Mouse (Mus musculus) right cerebral cortex, postnatal 4 days (tissue): ENCODE data around the gene Chchd3.

Source experiments
- DNase-seq: peaks from one replicate; pipeline ENCODE4 v3.0.0-alpha.2; 2022

The Chchd3 gene

GRCm38 (mm10) chr6:32931106-32931770 lies 128.8 kb downstream of the Chchd3 start:
- DNase-seq, result no peak

GRCm38 (mm10) chr6:32922391-32922790 lies 137.7 kb downstream of the Chchd3 start:
- DNase-seq, result no peak

- DNase-seq, result no peak
These were observed 140.0 kb downstream of the Chchd3 start for GRCm38 (mm10) chr6:32920091-32920490.

- no peak for DNase-seq
These were observed 149.4 kb downstream of the Chchd3 start for GRCm38 (mm10) chr6:32910692-32911091.

- DNase-seq, result no peak
These were observed 161.0 kb downstream of the Chchd3 start for GRCm38 (mm10) chr6:32899061-32899460.

GRCm38 (mm10) chr6:32894100-32894499 lies 166.0 kb downstream of the Chchd3 start:
- no peak for DNase-seq

- no peak for DNase-seq
These were observed 169.3 kb downstream of the Chchd3 start for GRCm38 (mm10) chr6:32890726-32891125.

GRCm38 (mm10) chr6:32888894-32889529 lies 171.0 kb downstream of the Chchd3 start:
- DNase-seq, result no peak

- DNase-seq, result peak; percentile 31
These were observed 181.5 kb downstream of the Chchd3 start for GRCm38 (mm10) chr6:32878586-32878985.

GRCm38 (mm10) chr6:32874176-32874575 lies 185.9 kb downstream of the Chchd3 start:
- DNase-seq, result no peak

- no peak for DNase-seq
These were observed 187.3 kb downstream of the Chchd3 start for GRCm38 (mm10) chr6:32872805-32873204.

- DNase-seq, result no peak
These were observed 209.1 kb downstream of the Chchd3 start for GRCm38 (mm10) chr6:32850960-32851359.

- DNase-seq, result no peak
These were observed 211.1 kb downstream of the Chchd3 start for GRCm38 (mm10) chr6:32848974-32849373.

- no peak for DNase-seq
These were observed 214.6 kb downstream of the Chchd3 start for GRCm38 (mm10) chr6:32845463-32845862.

GRCm38 (mm10) chr6:32837939-32838301 lies 222.1 kb downstream of the Chchd3 start:
- DNase-seq, result peak; percentile 21

GRCm38 (mm10) chr6:32837165-32837938 lies 222.7 kb downstream of the Chchd3 start:
- DNase-seq, result peak; percentile 5

- DNase-seq, result no peak
These were observed 236.0 kb downstream of the Chchd3 start for GRCm38 (mm10) chr6:32823856-32824620.

GRCm38 (mm10) chr6:32818961-32819360 lies 241.1 kb downstream of the Chchd3 start:
- DNase-seq, result no peak

GRCm38 (mm10) chr6:32808796-32809195 lies 251.3 kb downstream of the Chchd3 start:
- DNase-seq, result no peak

GRCm38 (mm10) chr6:32807771-32808170 lies 252.3 kb downstream of the Chchd3 start:
- DNase-seq, result no peak

- DNase-seq, result no peak
These were observed 256.4 kb downstream of the Chchd3 start for GRCm38 (mm10) chr6:32803646-32804045.

GRCm38 (mm10) chr6:32801776-32802175 lies 258.3 kb downstream of the Chchd3 start:
- DNase-seq, result no peak

- no peak for DNase-seq
These were observed 262.5 kb downstream of the Chchd3 start for GRCm38 (mm10) chr6:32797525-32797924.
